Mouse (Mus musculus): ENCODE measurements around the gene Fam69b. TPM values are rescaled to one million over a fixed set of nuclear protein-coding genes. Genes with fewer than 3 reads are reported as not detected.

The Fam69b gene
- polyA plus RNA-seq, 1 experiment from 2014 or later, result 50.3 TPM

DNA sequence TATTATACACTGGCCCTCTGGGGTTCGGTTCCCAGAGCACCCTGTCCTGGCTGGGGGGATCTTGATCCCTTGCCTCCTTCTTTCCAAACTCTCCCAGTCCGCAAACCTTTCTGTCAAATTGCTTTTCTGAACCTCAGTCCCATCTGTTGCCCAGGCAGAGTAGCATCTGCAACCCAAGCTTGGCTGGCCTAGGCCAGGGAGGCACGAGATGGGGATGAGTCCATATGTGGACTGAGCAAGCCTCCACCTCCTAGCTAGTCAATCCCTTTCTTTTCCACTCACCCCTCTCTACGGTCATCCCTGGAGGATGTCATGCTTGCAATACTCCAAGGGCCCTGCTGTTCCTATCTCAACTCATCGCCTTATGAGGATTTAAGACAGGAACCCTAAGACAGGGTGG is 25.6 kb upstream of the Fam69b start:
- Histone ChIP-seq H3K27me3 (ENCODE audit: control insufficient read depth, insufficient read depth, low read length) (peaks cover 22% of the 10 kb centered on the region), H3K4me2 (ENCODE audit: low read depth) (no peak overlapping the region), H3K4me1 (ENCODE audit: control insufficient read depth, insufficient read depth, low read length) (peaks cover 7% of the 10 kb centered on the region; the same call in 1 of the 2 replicates), H3K9ac (ENCODE audit: low read length) (no peak overlapping the region), H3K27ac (ENCODE audit: low read depth, low read length) (no peak overlapping the region), H3K4me3 (ENCODE audit: low read depth, low read length) (no peak overlapping the region), H3K36me3 (ENCODE audit: control insufficient read depth, insufficient read depth, low read length) (no peaks in the 10 kb centered on the region), H3K9me3 (ENCODE audit: control insufficient read depth, low read length) (no peaks in the 10 kb centered on the region)
- no peak for DNase-seq (ENCODE audit: low spot score)
- WGBS, result 79% methylated on average over 5 of the region's 5 CpGs
- ATAC-seq (ENCODE audit: insufficient read depth, low FRiP score, low TSS enrichment), result no peak

DNA sequence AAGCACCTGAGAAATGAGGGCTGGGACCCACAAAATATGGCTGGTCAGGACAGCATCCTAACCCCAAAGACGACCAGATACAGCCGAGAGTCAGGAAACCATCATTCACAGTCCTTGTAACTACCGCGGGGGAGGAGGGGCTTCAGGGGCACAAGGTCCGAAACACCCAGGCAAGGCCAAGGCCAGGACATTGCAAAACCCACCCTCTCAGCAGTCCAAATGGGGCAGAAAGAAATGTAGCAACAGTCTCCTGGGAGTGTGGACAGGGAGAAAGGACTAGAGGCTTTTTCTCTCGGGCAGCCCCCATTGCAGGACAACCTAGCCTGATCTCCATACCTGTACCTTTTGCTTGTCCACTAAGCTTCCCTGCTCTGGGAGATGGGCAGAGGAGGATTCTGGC is 25.1 kb upstream of the Fam69b start:
- Histone ChIP-seq H3K4me3 (ENCODE audit: low read depth, low read length) (peak overlapping the region; percentile 53), H3K9me3 (ENCODE audit: control insufficient read depth, low read length) (no peaks in the 10 kb centered on the region), H3K27me3 (ENCODE audit: control insufficient read depth, insufficient read depth, low read length) (peaks cover 22% of the 10 kb centered on the region), H3K36me3 (ENCODE audit: control insufficient read depth, insufficient read depth, low read length) (no peaks in the 10 kb centered on the region), H3K4me1 (ENCODE audit: control insufficient read depth, insufficient read depth, low read length) (peaks cover 7% of the 10 kb centered on the region; the same call in 1 of the 2 replicates), H3K4me2 (ENCODE audit: low read depth) (peak overlapping the region; percentile 81), H3K9ac (ENCODE audit: low read length) (peak overlapping the region; percentile 60), H3K27ac (ENCODE audit: low read depth, low read length) (no peak overlapping the region)
- ATAC-seq (ENCODE audit: insufficient read depth, low FRiP score, low TSS enrichment), result no peak
- no peak for DNase-seq (ENCODE audit: low spot score)
- WGBS, result 16% methylated on average over 6 of the region's 6 CpGs

DNA sequence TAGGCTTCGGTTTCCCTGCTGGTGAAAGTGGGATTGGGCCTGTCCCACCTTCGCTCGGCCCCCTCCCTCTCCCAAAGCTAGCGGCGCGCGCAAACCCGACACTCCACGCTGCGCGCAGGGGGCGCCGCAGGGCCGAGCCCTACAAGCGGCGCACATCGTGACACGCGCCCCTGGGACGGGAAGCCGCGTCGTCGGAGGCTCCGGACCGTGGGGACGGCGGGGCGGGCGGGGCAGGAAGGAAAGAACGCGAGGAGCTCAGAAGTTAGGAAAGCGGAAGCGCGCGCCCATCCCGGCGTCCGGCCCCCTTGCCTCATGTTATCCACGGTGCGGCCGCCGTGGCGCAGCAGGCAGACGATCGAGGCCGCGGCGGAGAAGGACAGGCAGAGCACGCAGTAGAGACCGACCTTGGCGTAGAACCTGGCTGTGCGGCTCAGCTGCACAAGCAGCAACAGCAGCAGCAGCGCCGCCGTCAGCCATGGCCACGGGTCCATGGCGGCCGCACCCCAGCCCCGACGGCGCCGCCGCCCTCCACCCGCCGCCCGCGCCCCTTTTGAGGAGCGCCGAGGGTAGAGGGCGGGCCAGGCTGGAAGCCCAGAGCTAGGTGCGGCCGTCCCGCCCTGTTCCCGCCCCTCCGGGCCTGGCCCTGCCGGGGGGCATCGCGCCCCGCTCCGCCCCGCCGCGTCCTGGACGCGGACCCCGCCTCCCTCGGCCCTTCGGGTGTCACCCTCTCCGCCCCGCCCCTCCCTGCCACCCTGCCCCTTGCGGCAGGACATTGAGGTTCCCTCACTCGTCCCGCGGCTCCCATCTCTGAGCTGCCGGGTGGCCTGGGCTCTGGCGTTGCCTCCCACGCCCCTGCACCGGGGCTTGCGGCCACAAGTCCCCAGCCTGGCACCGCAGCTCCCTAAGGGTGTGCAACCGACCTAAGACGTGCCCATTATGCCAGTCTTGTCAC is 24.3 kb upstream of the Fam69b start, which contains the start of gene Agpat2:
TSS of gene Agpat2 (minus strand) at position 698 of the 952 bp plus-strand sequence.
- under 1% methylated on average over 91 of the region's 103 CpGs for WGBS
- Histone ChIP-seq H3K36me3 (ENCODE audit: control insufficient read depth, insufficient read depth, low read length) (no peaks in the 10 kb centered on the region), H3K9ac (ENCODE audit: low read length) (peak within 1 kb of the TSS; percentile 60), H3K9me3 (ENCODE audit: control insufficient read depth, low read length) (no peaks in the 10 kb centered on the region), H3K4me2 (ENCODE audit: low read depth) (peak within 1 kb of the TSS; percentile 81), H3K27ac (ENCODE audit: low read depth, low read length) (no peak within 1 kb of the TSS), H3K27me3 (ENCODE audit: control insufficient read depth, insufficient read depth, low read length) (peaks cover 22% of the 10 kb centered on the region), H3K4me3 (ENCODE audit: low read depth, low read length) (peak within 1 kb of the TSS; percentile 53), H3K4me1 (ENCODE audit: control insufficient read depth, insufficient read depth, low read length) (peaks cover 7% of the 10 kb centered on the region; the same call in 1 of the 2 replicates)
- peak; percentile 69 for DNase-seq (ENCODE audit: low spot score)
- ATAC-seq (ENCODE audit: insufficient read depth, low FRiP score, low TSS enrichment), result peak; percentile 31; the same call in 1 of the 2 replicates

DNA sequence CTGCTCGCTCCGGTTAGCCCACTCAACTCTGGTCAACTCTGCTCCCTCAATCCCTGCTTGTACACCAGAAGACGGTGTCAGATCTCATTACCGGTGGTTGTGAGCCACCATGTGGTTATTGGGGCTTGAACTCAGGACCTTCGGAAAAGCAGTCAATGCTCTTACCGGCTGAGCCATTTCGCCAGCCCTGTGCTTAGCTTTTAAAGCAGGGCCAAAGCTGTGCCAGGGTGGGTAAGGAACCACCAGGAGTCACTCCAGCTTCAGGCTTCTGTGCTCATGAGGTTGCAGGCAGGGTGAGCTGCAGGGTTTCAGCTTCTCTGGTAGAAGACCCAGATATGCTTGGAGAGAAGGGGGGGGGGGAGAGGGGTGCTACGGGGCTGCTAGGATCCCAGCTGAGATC is 22.9 kb upstream of the Fam69b start:
- no peak for ATAC-seq (ENCODE audit: insufficient read depth, low FRiP score, low TSS enrichment)
- H3K27me3 ChIP-seq (ENCODE audit: control insufficient read depth, insufficient read depth, low read length), result peaks cover 22% of the 10 kb centered on the region
- H3K9me3 ChIP-seq (ENCODE audit: control insufficient read depth, low read length), result no peaks in the 10 kb centered on the region
- 78% methylated on average over 8 of the region's 8 CpGs for WGBS
- H3K27ac ChIP-seq (ENCODE audit: low read depth, low read length), result no peak overlapping the region
- DNase-seq (ENCODE audit: low spot score), result no peak
- H3K4me2 ChIP-seq (ENCODE audit: low read depth), result no peak overlapping the region
- no peak overlapping the region for H3K4me3 ChIP-seq (ENCODE audit: low read depth, low read length)
- no peak overlapping the region for H3K9ac ChIP-seq (ENCODE audit: low read length)
- H3K4me1 ChIP-seq (ENCODE audit: control insufficient read depth, insufficient read depth, low read length), result peaks cover 7% of the 10 kb centered on the region; the same call in 1 of the 2 replicates
- H3K36me3 ChIP-seq (ENCODE audit: control insufficient read depth, insufficient read depth, low read length), result no peaks in the 10 kb centered on the region

DNA sequence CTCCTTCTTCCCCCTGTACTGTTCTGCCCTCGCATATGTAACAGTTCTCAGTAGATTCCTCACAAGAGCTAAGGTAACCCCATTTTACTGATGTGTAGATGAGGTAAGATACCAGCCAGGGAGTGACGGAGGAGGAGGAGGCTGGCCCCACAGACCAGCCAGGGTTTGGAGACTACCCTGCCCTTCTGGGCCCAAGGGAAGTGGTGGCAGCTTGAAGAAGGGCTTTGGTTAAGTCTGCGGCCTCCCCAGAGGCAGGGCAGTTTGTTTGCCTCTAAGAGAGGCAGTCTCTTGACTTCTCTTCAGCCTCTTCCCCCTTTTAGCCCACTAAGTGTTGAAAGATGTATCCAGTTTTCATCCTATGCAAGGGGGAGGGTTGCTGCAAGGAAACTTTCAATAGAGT is 21.7 kb upstream of the Fam69b start:
- Histone ChIP-seq H3K36me3 (ENCODE audit: control insufficient read depth, insufficient read depth, low read length) (no peaks in the 10 kb centered on the region), H3K4me2 (ENCODE audit: low read depth) (no peak overlapping the region), H3K9ac (ENCODE audit: low read length) (no peak overlapping the region), H3K27ac (ENCODE audit: low read depth, low read length) (no peak overlapping the region), H3K4me3 (ENCODE audit: low read depth, low read length) (no peak overlapping the region), H3K27me3 (ENCODE audit: control insufficient read depth, insufficient read depth, low read length) (peaks cover 22% of the 10 kb centered on the region), H3K9me3 (ENCODE audit: control insufficient read depth, low read length) (no peaks in the 10 kb centered on the region), H3K4me1 (ENCODE audit: control insufficient read depth, insufficient read depth, low read length) (peaks cover 7% of the 10 kb centered on the region; the same call in 1 of the 2 replicates)
- DNase-seq (ENCODE audit: low spot score), result no peak
- 80% methylated on average over 3 of the region's 3 CpGs for WGBS
- ATAC-seq (ENCODE audit: insufficient read depth, low FRiP score, low TSS enrichment), result no peak

DNA sequence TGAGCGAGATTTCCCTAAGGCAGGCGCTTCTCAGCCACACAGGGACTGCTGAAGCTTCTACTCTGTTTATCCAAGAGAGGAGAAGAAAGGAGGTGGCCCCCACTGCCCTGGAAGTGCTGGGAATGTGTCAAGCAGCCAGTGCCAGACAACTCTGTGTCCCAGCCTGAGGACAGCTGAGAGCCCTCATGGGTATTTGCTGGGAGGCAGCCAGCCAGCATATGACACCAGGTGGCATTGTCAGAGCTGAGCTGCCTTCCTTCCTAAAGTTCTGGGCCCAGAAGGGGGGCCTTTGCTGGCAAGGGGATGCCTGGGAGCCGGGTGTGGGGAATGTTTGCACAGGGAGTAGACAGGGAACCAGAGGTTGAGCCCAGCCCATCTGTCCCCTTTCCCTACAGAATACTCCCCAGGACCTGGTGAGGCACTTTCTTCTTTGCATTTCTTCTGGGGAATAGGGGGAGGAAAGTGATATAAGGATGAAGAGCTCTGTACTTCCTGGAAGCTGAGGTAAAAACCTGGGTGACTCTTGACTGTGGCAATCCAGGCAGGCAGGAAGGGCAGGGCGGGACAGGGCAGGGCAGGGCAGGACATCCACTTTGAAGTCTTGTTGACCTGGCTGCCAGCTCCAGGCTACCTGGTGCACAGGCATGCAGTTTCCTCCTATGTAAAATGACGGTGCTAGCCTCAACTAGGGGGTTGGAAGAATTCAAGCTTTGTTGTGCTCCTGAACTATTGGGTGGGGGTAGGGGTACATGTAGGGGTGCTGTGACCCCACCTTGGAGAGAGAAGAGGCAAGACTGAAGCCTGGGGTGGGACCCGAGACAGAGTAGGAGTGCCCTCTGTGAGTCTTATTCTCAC is 21.0 kb upstream of the Fam69b start:
- Histone ChIP-seq H3K36me3 (ENCODE audit: control insufficient read depth, insufficient read depth, low read length) (no peaks in the 10 kb centered on the region), H3K4me3 (ENCODE audit: low read depth, low read length) (no peak overlapping the region), H3K27ac (ENCODE audit: low read depth, low read length) (no peak overlapping the region), H3K4me2 (ENCODE audit: low read depth) (no peak overlapping the region), H3K27me3 (ENCODE audit: control insufficient read depth, insufficient read depth, low read length) (peaks cover 22% of the 10 kb centered on the region), H3K4me1 (ENCODE audit: control insufficient read depth, insufficient read depth, low read length) (peaks cover 7% of the 10 kb centered on the region; the same call in 1 of the 2 replicates), H3K9me3 (ENCODE audit: control insufficient read depth, low read length) (no peaks in the 10 kb centered on the region), H3K9ac (ENCODE audit: low read length) (no peak overlapping the region)
- WGBS, result 57% methylated on average over 6 of the region's 6 CpGs
- ATAC-seq (ENCODE audit: insufficient read depth, low FRiP score, low TSS enrichment) (no peak), DNase-seq (ENCODE audit: low spot score) (no peak)

DNA sequence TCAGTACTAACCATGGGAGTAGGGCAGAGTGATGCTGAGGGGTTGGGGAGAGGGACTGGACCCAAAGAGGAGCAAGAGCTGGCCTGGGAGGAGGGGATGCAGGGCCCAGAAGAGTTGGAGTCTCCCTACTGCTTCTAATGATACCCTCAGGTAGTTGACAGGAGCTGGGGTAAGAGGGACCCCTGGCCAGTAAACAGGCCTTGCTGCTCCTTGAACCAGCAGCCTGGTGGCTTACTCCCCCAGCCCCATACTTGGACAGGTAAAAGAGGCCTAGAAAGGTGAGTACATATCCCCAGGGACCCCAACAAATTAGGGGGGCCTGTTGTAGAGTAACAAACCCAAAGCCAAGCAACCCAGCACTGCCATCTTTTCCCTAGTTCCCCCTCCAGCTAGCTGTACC is 19.5 kb upstream of the Fam69b start:
- no peak for DNase-seq (ENCODE audit: low spot score)
- peaks cover 9% of the 10 kb centered on the region; the same call in 1 of the 2 replicates for H3K27me3 ChIP-seq (ENCODE audit: control insufficient read depth, insufficient read depth, low read length)

DNA sequence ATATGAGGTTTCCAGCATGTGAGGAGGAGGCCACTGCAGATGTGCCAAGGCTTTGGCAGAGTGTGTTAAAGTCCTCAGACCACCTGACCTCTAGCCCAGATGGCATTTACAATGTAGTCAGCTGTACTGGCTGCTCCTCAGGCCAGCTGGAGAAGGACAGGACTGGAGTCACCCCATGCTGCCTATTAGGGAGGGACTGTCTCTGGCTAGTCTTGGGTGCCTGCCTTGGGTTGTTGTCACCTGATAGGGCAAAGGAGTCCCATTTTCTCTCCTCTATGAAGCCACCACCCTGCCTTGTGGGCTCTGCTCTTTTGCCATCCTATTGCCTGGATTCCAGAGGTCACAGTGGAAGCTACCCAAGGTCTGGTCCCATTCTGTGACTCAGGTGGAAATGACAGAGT is 19.0 kb upstream of the Fam69b start:
- Histone ChIP-seq H3K4me3 (ENCODE audit: low read depth, low read length) (no peak overlapping the region), H3K9me3 (ENCODE audit: control insufficient read depth, low read length) (no peaks in the 10 kb centered on the region), H3K4me1 (ENCODE audit: control insufficient read depth, insufficient read depth, low read length) (peaks cover 3% of the 10 kb centered on the region; the same call in 1 of the 2 replicates), H3K27ac (ENCODE audit: low read depth, low read length) (no peak overlapping the region), H3K9ac (ENCODE audit: low read length) (no peak overlapping the region), H3K4me2 (ENCODE audit: low read depth) (no peak overlapping the region), H3K27me3 (ENCODE audit: control insufficient read depth, insufficient read depth, low read length) (peaks cover 6% of the 10 kb centered on the region; the same call in 1 of the 2 replicates), H3K36me3 (ENCODE audit: control insufficient read depth, insufficient read depth, low read length) (no peaks in the 10 kb centered on the region)
- ATAC-seq (ENCODE audit: insufficient read depth, low FRiP score, low TSS enrichment) (no peak), DNase-seq (ENCODE audit: low spot score) (no peak)

More for the DNA sequence above, 19.5 kb upstream of the Fam69b start:
- ATAC-seq (ENCODE audit: insufficient read depth, low FRiP score, low TSS enrichment), result no peak
- H3K27ac ChIP-seq (ENCODE audit: low read depth, low read length), result no peak overlapping the region
- H3K9me3 ChIP-seq (ENCODE audit: control insufficient read depth, low read length), result no peaks in the 10 kb centered on the region
- H3K4me1 ChIP-seq (ENCODE audit: control insufficient read depth, insufficient read depth, low read length), result peaks cover 3% of the 10 kb centered on the region; the same call in 1 of the 2 replicates
- no peaks in the 10 kb centered on the region for H3K36me3 ChIP-seq (ENCODE audit: control insufficient read depth, insufficient read depth, low read length)
- no peak overlapping the region for H3K4me3 ChIP-seq (ENCODE audit: low read depth, low read length)
- H3K4me2 ChIP-seq (ENCODE audit: low read depth), result no peak overlapping the region
- no peak overlapping the region for H3K9ac ChIP-seq (ENCODE audit: low read length)

Data from neural tube, embryonic 11.5 days (tissue).